Comparison of ENCODE assay signal across 10 mouse cellular contexts in the genomic region with DNA sequence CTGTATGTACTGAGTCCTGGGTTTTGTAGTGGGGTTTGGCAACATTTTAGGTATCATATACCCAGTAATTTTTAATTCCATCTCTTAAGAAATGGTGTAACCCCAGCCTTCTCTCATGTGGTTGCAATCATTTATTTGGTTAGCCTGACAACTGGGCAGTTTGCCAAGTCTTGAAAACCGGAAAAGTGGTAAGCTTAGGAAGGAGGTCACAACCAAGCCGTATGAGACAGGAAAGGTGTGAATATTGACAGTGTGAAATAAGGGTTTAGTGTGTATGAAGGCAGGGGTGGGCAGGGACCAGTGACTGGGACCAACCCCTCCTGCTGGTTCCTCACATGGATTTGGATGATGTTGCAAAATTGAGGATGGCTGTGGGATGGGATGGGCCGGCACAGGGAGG.
DNase-seq lines count a peak whose midpoint lies in the region; ATAC-seq and TF ChIP-seq lines count a peak whose summit lies in the region.
"Had no signal": no experiment of that assay in that cellular context is flagged by ENCODE, and none has a peak within 500 bp of the region (broad histone marks: within the 10 kb centered on the region; RNA-seq: fewer than 3 reads in every experiment).

No protein-coding gene starts in this region.

- no peak overlapping the region for H3K4me2 ChIP-seq in hindbrain, embryonic 14.5 days (replicated peaks)
- no peak overlapping the region for H3K4me2 ChIP-seq in intestine, embryonic 15.5 days (replicated peaks)
- H3K4me2 ChIP-seq: liver, embryonic 15.5 days had no signal

- H3K9me3 ChIP-seq in hindbrain, embryonic 14.5 days (ENCODE audit: control insufficient read depth, low read length), result no peaks in the 10 kb centered on the region
- no peaks in the 10 kb centered on the region for H3K9me3 ChIP-seq in hindbrain, embryonic 10.5 days
- H3K9me3 ChIP-seq in intestine, embryonic 15.5 days, result no peaks in the 10 kb centered on the region
- H3K9me3 ChIP-seq: liver, embryonic 15.5 days had no signal

- no peak; the same call in 1 of the 2 replicates for ATAC-seq in hindbrain, embryonic 14.5 days (ENCODE audit: low FRiP score)
- ATAC-seq in intestine, embryonic 15.5 days, result peak; percentile 62
- no peak for ATAC-seq in inflammation-experienced regulatory T-cells, adult 6 months

- H3K9ac ChIP-seq in hindbrain, embryonic 14.5 days, result no peak overlapping the region
- no peak overlapping the region for H3K9ac ChIP-seq in intestine, embryonic 15.5 days
- H3K9ac ChIP-seq: liver, embryonic 15.5 days had no signal

- no peaks in the 10 kb centered on the region for H3K27me3 ChIP-seq in hindbrain, embryonic 14.5 days (ENCODE audit: control insufficient read depth, insufficient read depth, low read length)
- peaks cover 26% of the 10 kb centered on the region; the same call in 1 of the 2 replicates for H3K27me3 ChIP-seq in hindbrain, embryonic 10.5 days (ENCODE audit: insufficient read depth, poor library complexity, severe bottlenecking)
- no peaks in the 10 kb centered on the region for H3K27me3 ChIP-seq in intestine, embryonic 15.5 days (replicated peaks)

- no peak overlapping the region; the same call in 1 of the 2 replicates for H3K27ac ChIP-seq in hindbrain, embryonic 14.5 days
- H3K27ac ChIP-seq in hindbrain, embryonic 10.5 days, result no peak overlapping the region
- no peak overlapping the region for H3K27ac ChIP-seq in intestine, embryonic 15.5 days
- H3K27ac ChIP-seq: liver, embryonic 15.5 days had no signal

- no peak for TF ChIP-seq POLR2A in brain, embryonic 14.5 days (IDR thresholded peaks at IDR 0.05; ENCODE audit: borderline replicate concordance, extremely low read depth, insufficient read depth, insufficient read length, poor library complexity, severe bottlenecking)

- no peak for TF ChIP-seq CTCF in brain, embryonic 14.5 days (IDR thresholded peaks at IDR 0.05; ENCODE audit: borderline replicate concordance, extremely low read depth, insufficient read depth, insufficient read length)

- peaks cover 13% of the 10 kb centered on the region for H3K4me1 ChIP-seq in hindbrain, embryonic 14.5 days (replicated peaks; ENCODE audit: control insufficient read depth, insufficient read depth, low read length)
- peaks cover 9% of the 10 kb centered on the region for H3K4me1 ChIP-seq in hindbrain, embryonic 10.5 days (replicated peaks)
- H3K4me1 ChIP-seq in intestine, embryonic 15.5 days (replicated peaks), result peaks cover 10% of the 10 kb centered on the region; the same call in 1 of the 2 replicates
- H3K4me1 ChIP-seq: liver, embryonic 15.5 days had no signal

- DNase-seq in hindbrain, embryonic 14.5 days (ENCODE audit: low spot score), result peak; percentile 60
- no peak for DNase-seq in hindbrain, embryonic 10.5 days (ENCODE audit: low spot score)
- peak; percentile 78 for DNase-seq in brain, embryonic 14.5 days (ENCODE audit: low read depth)
- DNase-seq in lung, postnatal 4 days, result peak; percentile 26 to 69
- no peak for DNase-seq in frontal cortex, postnatal 25 days (ENCODE audit: low spot score in 2 of 2)
- no peak for DNase-seq in yolk sac, embryonic 10.5 days (ENCODE audit: low spot score)

- 24% methylated on average over 3 of the region's 3 CpGs for WGBS in hindbrain, embryonic 14.5 days
- WGBS in hindbrain, embryonic 10.5 days, result 62% methylated on average over 3 of the region's 3 CpGs
- 24% methylated on average over 3 of the region's 3 CpGs for WGBS in intestine, embryonic 15.5 days

- H3K36me3 ChIP-seq in hindbrain, embryonic 14.5 days (replicated peaks; ENCODE audit: control insufficient read depth, insufficient read depth), result no peaks in the 10 kb centered on the region
- H3K36me3 ChIP-seq in hindbrain, embryonic 10.5 days, result no peaks in the 10 kb centered on the region
- H3K36me3 ChIP-seq in intestine, embryonic 15.5 days, result no peaks in the 10 kb centered on the region
- H3K36me3 ChIP-seq: liver, embryonic 15.5 days had no signal

- no peak overlapping the region for H3K4me3 ChIP-seq in hindbrain, embryonic 14.5 days (replicated peaks; ENCODE audit: low read length)
- no peak overlapping the region for H3K4me3 ChIP-seq in hindbrain, embryonic 10.5 days
- H3K4me3 ChIP-seq in intestine, embryonic 15.5 days (replicated peaks), result no peak overlapping the region
- H3K4me3 ChIP-seq: erythroblast, embryonic 14.5 days; liver, embryonic 15.5 days had no signal

Comparison
In these comparisons a context has a peak if more than half of its experiments do, and no peak if none do; other contexts are left out.
1. DNase-seq: peak in hindbrain, embryonic 14.5 days (single experiment), brain, embryonic 14.5 days (single experiment) and lung, postnatal 4 days (2 of 2); none in hindbrain, embryonic 10.5 days (single experiment), frontal cortex, postnatal 25 days (0 of 2) and yolk sac, embryonic 10.5 days (single experiment).